Mouse (Mus musculus) testis, postnatal 10 days (tissue): ENCODE data around the gene Zfp330.

Experiments used
- DNase-seq: peaks from one replicate; pipeline ENCODE4 v3.0.0; 2021; ENCODE audit warnings: low spot score

Gene Zfp330

DNA sequence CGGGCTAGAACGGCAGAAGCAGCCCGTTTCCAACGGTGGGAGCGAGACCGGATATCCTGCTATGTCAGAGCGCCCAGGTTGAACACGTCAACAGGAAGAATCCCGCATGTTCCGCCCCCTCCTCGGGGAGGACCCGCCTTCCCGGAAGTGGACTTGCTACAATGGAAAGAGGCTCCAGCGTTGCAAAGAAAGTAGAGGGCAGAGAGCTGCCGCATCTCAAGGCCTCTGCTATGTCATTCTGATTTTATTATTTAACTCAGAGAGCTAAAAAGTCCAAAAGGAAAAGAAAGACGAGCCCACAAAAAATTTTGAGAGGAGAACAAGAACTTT lies at the start of gene Zfp330:
Gene Zfp330, minus strand, starts transcription at position 68 of the 330 bp plus-strand sequence.
- DNase-seq = peak; percentile 90

DNA sequence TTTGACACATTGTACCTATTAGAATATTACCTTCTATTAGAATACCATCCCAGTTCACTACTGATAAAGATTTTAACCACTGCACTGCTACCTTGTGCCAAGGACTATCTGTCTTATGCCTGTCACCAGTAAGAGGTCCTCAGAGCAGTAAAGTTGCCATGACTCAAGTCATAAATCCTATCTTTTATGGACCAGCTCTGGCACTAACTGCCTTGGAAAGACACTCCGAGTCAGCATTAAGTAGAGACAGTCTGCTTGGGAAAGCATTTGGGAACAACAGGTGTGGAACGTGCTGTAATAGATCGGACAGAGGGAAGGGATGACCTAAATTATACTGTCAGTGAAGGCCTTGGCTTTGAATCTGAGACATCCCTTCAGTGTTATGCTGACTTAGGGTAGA lies 4.0 kb upstream of the Zfp330 start:
- no peak for DNase-seq

DNA sequence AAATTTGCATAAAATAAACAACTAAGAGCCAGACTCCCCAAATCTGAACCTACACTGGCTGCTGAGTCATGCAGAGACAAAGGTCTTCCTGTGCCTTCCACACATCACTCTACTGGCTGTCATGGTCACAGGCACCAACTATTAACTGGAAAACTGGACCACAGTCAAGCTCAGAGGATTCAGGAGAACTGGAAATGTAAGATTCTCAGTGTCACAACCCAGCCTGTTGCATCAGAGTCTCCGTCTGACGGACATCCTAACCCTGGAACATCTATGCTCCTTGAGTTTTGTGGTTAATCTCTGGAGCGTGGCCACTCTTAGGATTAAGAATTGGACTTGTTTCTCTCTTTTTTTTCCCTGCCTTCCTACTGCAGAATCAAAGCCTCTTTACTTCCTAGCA lies 3.4 kb upstream of the Zfp330 start:
- no peak for DNase-seq

GRCm38 (mm10) chr8:82774482-82774881 lies 522 bp upstream of the Zfp330 start:
- no peak for DNase-seq

GRCm38 (mm10) chr8:82773332-82774092 lies 448 bp downstream of the Zfp330 start:
- peak; percentile 44 for DNase-seq

GRCm38 (mm10) chr8:82770886-82771285 lies 3.1 kb downstream of the Zfp330 start:
- no peak for DNase-seq

GRCm38 (mm10) chr8:82759071-82759470 lies 14.9 kb downstream of the Zfp330 start:
- no peak for DNase-seq

GRCm38 (mm10) chr8:82754946-82755345 lies 19.0 kb downstream of the Zfp330 start:
- DNase-seq = no peak

DNA sequence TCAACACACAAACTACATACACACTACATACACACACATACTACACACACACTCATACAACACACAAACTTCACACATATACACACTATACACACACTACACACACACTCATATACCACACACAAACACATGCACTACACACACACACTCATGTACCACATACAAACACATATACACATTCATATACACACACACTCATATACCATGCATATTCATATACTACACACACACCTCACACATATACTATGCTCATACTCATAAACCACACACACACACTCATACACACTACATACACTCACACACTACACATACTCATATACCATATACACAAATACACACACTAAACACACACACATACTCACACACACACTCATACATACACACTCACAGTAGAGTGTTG lies 27.3 kb downstream of the Zfp330 start:
- no peak for DNase-seq

- peak; percentile 82 for DNase-seq
Observed at GRCm38 (mm10) chr8:82743905-82744904, 29.8 kb downstream of the Zfp330 start.
